Mouse (Mus musculus): Measurements from ENCODE around the gene Epha6. TPM values are rescaled to one million over a fixed set of nuclear protein-coding genes. Genes with fewer than 3 reads are reported as not detected.

Epha6 gene
- polyA plus RNA-seq, 1 experiment from 2014 or later, result 0.34 TPM

- no peaks in the 10 kb centered on the region for H3K9me3 ChIP-seq (replicated peaks; ENCODE audit: control insufficient read depth, low read length)
- 64% methylated on average over 8 of the region's 8 CpGs for WGBS
- H3K27ac ChIP-seq (ENCODE audit: low read length), result no peak overlapping the region
- no peak overlapping the region for H3K9ac ChIP-seq (ENCODE audit: low read length)
- H3K4me3 ChIP-seq (replicated peaks; ENCODE audit: low read length), result no peak overlapping the region
- no peak overlapping the region for H3K4me2 ChIP-seq (ENCODE audit: low read depth, low read length)
- H3K4me1 ChIP-seq (ENCODE audit: control insufficient read depth, insufficient read depth, low read length), result no peaks in the 10 kb centered on the region
- H3K27me3 ChIP-seq (ENCODE audit: control insufficient read depth, insufficient read depth, low read length), result no peaks in the 10 kb centered on the region
- ATAC-seq (ENCODE audit: insufficient read depth, low FRiP score), result peak; percentile 64; the same call in 1 of the 2 replicates
- no peaks in the 10 kb centered on the region for H3K36me3 ChIP-seq (ENCODE audit: control insufficient read depth, insufficient read depth, low read length)
Observed at GRCm38 (mm10) chr16:59682216-59682891, 923.0 kb downstream of the Epha6 start.

- no peaks in the 10 kb centered on the region for H3K36me3 ChIP-seq (ENCODE audit: control insufficient read depth, insufficient read depth, low read length)
- 80% methylated on average over 2 of the region's 2 CpGs for WGBS
- no peak overlapping the region for H3K9ac ChIP-seq (ENCODE audit: low read length)
- H3K4me3 ChIP-seq (replicated peaks; ENCODE audit: low read length), result no peak overlapping the region
- no peak overlapping the region for H3K27ac ChIP-seq (ENCODE audit: low read length)
- H3K4me1 ChIP-seq (ENCODE audit: control insufficient read depth, insufficient read depth, low read length), result no peaks in the 10 kb centered on the region
- H3K4me2 ChIP-seq (ENCODE audit: low read depth, low read length), result no peak overlapping the region
- no peaks in the 10 kb centered on the region for H3K9me3 ChIP-seq (replicated peaks; ENCODE audit: control insufficient read depth, low read length)
- H3K27me3 ChIP-seq (ENCODE audit: control insufficient read depth, insufficient read depth, low read length), result no peaks in the 10 kb centered on the region
- no peak for ATAC-seq (ENCODE audit: insufficient read depth, low FRiP score)
Observed at GRCm38 (mm10) chr16:59666938-59667337, 938.4 kb downstream of the Epha6 start.

- Histone ChIP-seq H3K27ac (ENCODE audit: low read length) (no peak overlapping the region), H3K9me3 (replicated peaks; ENCODE audit: control insufficient read depth, low read length) (no peaks in the 10 kb centered on the region), H3K4me1 (ENCODE audit: control insufficient read depth, insufficient read depth, low read length) (0 out of 2 replicates have a peak, but pooled peaks cover 3% of the 10 kb centered on the region), H3K27me3 (ENCODE audit: control insufficient read depth, insufficient read depth, low read length) (no peaks in the 10 kb centered on the region), H3K4me2 (ENCODE audit: low read depth, low read length) (no peak overlapping the region), H3K4me3 (replicated peaks; ENCODE audit: low read length) (no peak overlapping the region), H3K9ac (ENCODE audit: low read length) (no peak overlapping the region), H3K36me3 (ENCODE audit: control insufficient read depth, insufficient read depth, low read length) (no peaks in the 10 kb centered on the region)
- 71% methylated on average over 2 of the region's 2 CpGs for WGBS
- ATAC-seq (ENCODE audit: insufficient read depth, low FRiP score), result no peak
Observed at GRCm38 (mm10) chr16:59643766-59644165, 961.6 kb downstream of the Epha6 start.

GRCm38 (mm10) chr16:59639985-59640384 lies 965.3 kb downstream of the Epha6 start:
- WGBS, result 82% methylated on average over 3 of the region's 3 CpGs
- H3K36me3 ChIP-seq (ENCODE audit: control insufficient read depth, insufficient read depth, low read length), result no peaks in the 10 kb centered on the region
- H3K9me3 ChIP-seq (replicated peaks; ENCODE audit: control insufficient read depth, low read length), result no peaks in the 10 kb centered on the region
- H3K9ac ChIP-seq (ENCODE audit: low read length), result no peak overlapping the region
- no peak overlapping the region for H3K27ac ChIP-seq (ENCODE audit: low read length)
- H3K4me2 ChIP-seq (ENCODE audit: low read depth, low read length), result no peak overlapping the region
- no peak overlapping the region for H3K4me3 ChIP-seq (replicated peaks; ENCODE audit: low read length)
- H3K27me3 ChIP-seq (ENCODE audit: control insufficient read depth, insufficient read depth, low read length), result no peaks in the 10 kb centered on the region
- no peak for ATAC-seq (ENCODE audit: insufficient read depth, low FRiP score)
- 0 out of 2 replicates have a peak, but pooled peaks cover 3% of the 10 kb centered on the region for H3K4me1 ChIP-seq (ENCODE audit: control insufficient read depth, insufficient read depth, low read length)

- H3K4me1 ChIP-seq (ENCODE audit: control insufficient read depth, insufficient read depth, low read length), result 0 out of 2 replicates have a peak, but pooled peaks cover 3% of the 10 kb centered on the region
- H3K4me2 ChIP-seq (ENCODE audit: low read depth, low read length), result peak within 1 kb of the TSS; percentile 88
- H3K4me3 ChIP-seq (replicated peaks; ENCODE audit: low read length), result peak within 1 kb of the TSS; percentile 79
- H3K9ac ChIP-seq (ENCODE audit: low read length), result peak within 1 kb of the TSS; percentile 87
- ATAC-seq (ENCODE audit: insufficient read depth, low FRiP score), result peak; percentile 98
- no peaks in the 10 kb centered on the region for H3K9me3 ChIP-seq (replicated peaks; ENCODE audit: control insufficient read depth, low read length)
- H3K36me3 ChIP-seq (ENCODE audit: control insufficient read depth, insufficient read depth, low read length), result no peaks in the 10 kb centered on the region
- H3K27ac ChIP-seq (ENCODE audit: low read length), result peak within 1 kb of the TSS; percentile 99
- under 1% methylated on average over 46 of the region's 46 CpGs for WGBS
- H3K27me3 ChIP-seq (ENCODE audit: control insufficient read depth, insufficient read depth, low read length), result no peaks in the 10 kb centered on the region
Observed at GRCm38 (mm10) chr16:59639102-59639691, 966.1 kb downstream of the Epha6 start, which contains the start of gene Arl6. TSS of gene Arl6 (minus strand) at chr16:59639391.

- no peak overlapping the region for H3K4me2 ChIP-seq (ENCODE audit: low read depth, low read length)
- no peaks in the 10 kb centered on the region for H3K9me3 ChIP-seq (replicated peaks; ENCODE audit: control insufficient read depth, low read length)
- H3K4me3 ChIP-seq (replicated peaks; ENCODE audit: low read length), result no peak overlapping the region
- WGBS, result 90% methylated on average over 2 of the region's 2 CpGs
- no peak overlapping the region for H3K27ac ChIP-seq (ENCODE audit: low read length)
- no peak overlapping the region for H3K9ac ChIP-seq (ENCODE audit: low read length)
- no peaks in the 10 kb centered on the region for H3K4me1 ChIP-seq (ENCODE audit: control insufficient read depth, insufficient read depth, low read length)
- H3K36me3 ChIP-seq (ENCODE audit: control insufficient read depth, insufficient read depth, low read length), result no peaks in the 10 kb centered on the region
- no peak for ATAC-seq (ENCODE audit: insufficient read depth, low FRiP score)
- H3K27me3 ChIP-seq (ENCODE audit: control insufficient read depth, insufficient read depth, low read length), result no peaks in the 10 kb centered on the region
Observed at GRCm38 (mm10) chr16:59634598-59634997, 970.7 kb downstream of the Epha6 start.

GRCm38 (mm10) chr16:59621554-59621953 lies 983.8 kb downstream of the Epha6 start:
- ATAC-seq (ENCODE audit: insufficient read depth, low FRiP score), result no peak
- Histone ChIP-seq H3K4me3 (replicated peaks; ENCODE audit: low read length) (no peak overlapping the region), H3K4me1 (ENCODE audit: control insufficient read depth, insufficient read depth, low read length) (no peaks in the 10 kb centered on the region), H3K4me2 (ENCODE audit: low read depth, low read length) (no peak overlapping the region), H3K9ac (ENCODE audit: low read length) (no peak overlapping the region), H3K9me3 (replicated peaks; ENCODE audit: control insufficient read depth, low read length) (no peaks in the 10 kb centered on the region), H3K36me3 (ENCODE audit: control insufficient read depth, insufficient read depth, low read length) (no peaks in the 10 kb centered on the region), H3K27me3 (ENCODE audit: control insufficient read depth, insufficient read depth, low read length) (no peaks in the 10 kb centered on the region), H3K27ac (ENCODE audit: low read length) (no peak overlapping the region)
- 98% methylated on average over 2 of the region's 2 CpGs for WGBS

GRCm38 (mm10) chr16:59617167-59617566 lies 988.2 kb downstream of the Epha6 start:
- WGBS, result 25% methylated on average over 3 of the region's 3 CpGs
- H3K4me3 ChIP-seq (replicated peaks; ENCODE audit: low read length), result no peak overlapping the region

GRCm38 (mm10) chr16:59615675-59616074 lies 989.7 kb downstream of the Epha6 start:
- Histone ChIP-seq H3K27ac (ENCODE audit: low read length) (no peak overlapping the region), H3K4me1 (ENCODE audit: control insufficient read depth, insufficient read depth, low read length) (no peaks in the 10 kb centered on the region), H3K4me2 (ENCODE audit: low read depth, low read length) (no peak overlapping the region), H3K9ac (ENCODE audit: low read length) (no peak overlapping the region), H3K9me3 (replicated peaks; ENCODE audit: control insufficient read depth, low read length) (no peaks in the 10 kb centered on the region), H3K36me3 (ENCODE audit: control insufficient read depth, insufficient read depth, low read length) (no peaks in the 10 kb centered on the region), H3K4me3 (replicated peaks; ENCODE audit: low read length) (no peak overlapping the region), H3K27me3 (ENCODE audit: control insufficient read depth, insufficient read depth, low read length) (no peaks in the 10 kb centered on the region)
- no peak for ATAC-seq (ENCODE audit: insufficient read depth, low FRiP score)
- WGBS, result 79% methylated on average over 3 of the region's 3 CpGs

More at GRCm38 (mm10) chr16:59617167-59617566, 988.2 kb downstream of the Epha6 start:
- Histone ChIP-seq H3K4me1 (ENCODE audit: control insufficient read depth, insufficient read depth, low read length) (no peaks in the 10 kb centered on the region), H3K27ac (ENCODE audit: low read length) (no peak overlapping the region), H3K36me3 (ENCODE audit: control insufficient read depth, insufficient read depth, low read length) (no peaks in the 10 kb centered on the region), H3K9ac (ENCODE audit: low read length) (no peak overlapping the region), H3K27me3 (ENCODE audit: control insufficient read depth, insufficient read depth, low read length) (no peaks in the 10 kb centered on the region), H3K9me3 (replicated peaks; ENCODE audit: control insufficient read depth, low read length) (no peaks in the 10 kb centered on the region), H3K4me2 (ENCODE audit: low read depth, low read length) (no peak overlapping the region)
- ATAC-seq (ENCODE audit: insufficient read depth, low FRiP score), result peak; percentile 50; the same call in 1 of the 2 replicates

Measured in stomach, embryonic 16.5 days (tissue).